ENCODE assay signal across 7 mouse cellular contexts in the genomic region with DNA sequence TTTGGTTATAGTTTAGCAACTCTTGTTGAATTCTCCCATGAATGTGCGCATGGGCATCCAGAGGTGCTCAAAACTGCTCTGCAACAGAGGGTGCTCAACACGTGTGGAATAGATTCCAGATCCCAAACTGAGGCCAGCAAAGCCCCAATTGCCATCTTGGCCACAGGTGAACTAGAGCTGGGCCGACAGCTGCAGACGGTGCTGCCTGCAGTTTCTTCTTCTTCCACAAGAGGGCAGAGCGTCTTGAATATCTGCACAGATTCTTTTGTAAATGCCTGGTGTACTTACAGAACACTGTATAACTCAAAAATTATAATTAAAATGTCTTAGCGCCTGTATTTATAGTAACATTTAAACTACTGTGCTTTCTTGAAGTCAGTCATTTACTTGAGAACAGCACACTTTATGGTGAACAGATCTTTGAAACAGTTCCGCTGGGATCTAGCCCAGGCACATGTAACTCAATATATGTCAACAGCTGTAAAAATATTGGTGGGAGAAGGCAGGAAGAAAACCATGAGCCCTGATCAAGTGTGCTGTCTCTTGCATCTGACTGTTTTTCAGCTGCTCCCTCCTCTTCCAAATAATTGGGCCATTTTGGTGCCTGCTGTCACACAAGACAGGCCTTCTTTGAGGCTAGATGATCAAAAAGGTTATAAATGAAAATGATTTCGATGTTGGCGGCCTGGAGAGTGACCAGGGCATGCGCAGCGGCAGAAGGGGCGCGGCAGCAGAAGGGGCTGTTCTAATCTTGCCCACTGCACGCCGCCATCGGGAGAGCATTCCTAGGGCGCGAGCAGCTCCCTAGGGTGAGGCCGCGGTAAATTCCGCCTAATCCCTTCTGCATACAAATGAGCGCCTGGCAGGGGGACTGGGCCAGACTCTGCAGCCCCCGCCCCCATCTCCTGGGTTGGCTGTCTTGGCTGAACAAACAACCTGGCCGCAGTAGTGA.
DNase-seq lines count a peak whose midpoint lies in the region; ATAC-seq and TF ChIP-seq lines count a peak whose summit lies in the region.

No protein-coding gene starts in this region.

- TF ChIP-seq CTCF in intestine, postnatal 0 days (IDR thresholded peaks at IDR 0.05; ENCODE audit: low read depth): peak; percentile 85

- H3K9me3 ChIP-seq in intestine, postnatal 0 days (ENCODE audit: control insufficient read depth): no peaks in the 10 kb centered on the region
- no peaks in the 10 kb centered on the region for H3K9me3 ChIP-seq in midbrain, embryonic 14.5 days (ENCODE audit: control insufficient read depth, low read length)

- WGBS in intestine, postnatal 0 days: 20% methylated on average over 24 of the region's 24 CpGs
- 8% methylated on average over 24 of the region's 24 CpGs for WGBS in midbrain, embryonic 14.5 days

- ATAC-seq in intestine, postnatal 0 days: no peak
- ATAC-seq in midbrain, embryonic 14.5 days (ENCODE audit: low FRiP score, low TSS enrichment): peak; percentile 84

- H3K27ac ChIP-seq in intestine, postnatal 0 days (ENCODE audit: low read depth, low read length): no peak overlapping the region
- peak overlapping the region; percentile 92 for H3K27ac ChIP-seq in midbrain, embryonic 14.5 days (replicated peaks; ENCODE audit: low read depth, low read length)

- no peaks in the 10 kb centered on the region for H3K4me1 ChIP-seq in intestine, postnatal 0 days (replicated peaks; ENCODE audit: control insufficient read depth, insufficient read depth, low read length)
- H3K4me1 ChIP-seq in midbrain, embryonic 14.5 days (ENCODE audit: control insufficient read depth, insufficient read depth, low read length): peaks cover 83% of the 10 kb centered on the region

- H3K27me3 ChIP-seq in intestine, postnatal 0 days (replicated peaks; ENCODE audit: control insufficient read depth, insufficient read depth, low read length): no peaks in the 10 kb centered on the region
- H3K27me3 ChIP-seq in midbrain, embryonic 14.5 days (ENCODE audit: control insufficient read depth, insufficient read depth, low read length): no peaks in the 10 kb centered on the region

- DNase-seq in adrenal gland, adult 8-10 months: peak; percentile 31
- DNase-seq in embryo, embryonic 10 days (ENCODE audit: low spot score): peak; percentile 79
- DNase-seq in gastrocnemius, postnatal 25 days: peak; percentile 46
- peak; percentile 59 to 76 for DNase-seq in left cerebral cortex, postnatal 36 days (ENCODE audit: low spot score in 2 of 2)
- peak; percentile 93 for DNase-seq in midbrain, embryonic 14.5 days
- peak; percentile 50 to 76 for DNase-seq in spleen, postnatal 10 days (ENCODE audit: low spot score in 2 of 2)

- H3K4me3 ChIP-seq in intestine, postnatal 0 days (ENCODE audit: low read depth, low read length): no peak overlapping the region
- 0 out of 2 replicates have a peak overlapping the region, but pooled peaks have one; percentile 1 for H3K4me3 ChIP-seq in midbrain, embryonic 14.5 days (replicated peaks; ENCODE audit: low read depth, low read length)

- peak overlapping the region; percentile 24 for H3K4me2 ChIP-seq in intestine, postnatal 0 days (replicated peaks; ENCODE audit: low read depth)
- H3K4me2 ChIP-seq in midbrain, embryonic 14.5 days (ENCODE audit: low read length): peak overlapping the region; percentile 48

- H3K9ac ChIP-seq in intestine, postnatal 0 days (ENCODE audit: low read depth, low read length): no peak overlapping the region
- H3K9ac ChIP-seq in midbrain, embryonic 14.5 days (replicated peaks; ENCODE audit: low read length): peak overlapping the region; percentile 21; the same call in 1 of the 2 replicates

- no peaks in the 10 kb centered on the region for H3K36me3 ChIP-seq in intestine, postnatal 0 days (ENCODE audit: control insufficient read depth, insufficient read depth)
- no peaks in the 10 kb centered on the region for H3K36me3 ChIP-seq in midbrain, embryonic 14.5 days (ENCODE audit: control insufficient read depth, insufficient read depth, low read length)

- intact Hi-C loops in left cerebral cortex, postnatal 36 days (cut with DNase I): no loop called here

Comparison
In these comparisons a context has a peak if more than half of its experiments do, and no peak if none do; other contexts are left out.
1. DNase-seq: peak in every context shown above with its lines; median percentile 93 in midbrain, embryonic 14.5 days; 79 in embryo, embryonic 10 days; 68 in left cerebral cortex, postnatal 36 days; 63 in spleen, postnatal 10 days; 46 in gastrocnemius, postnatal 25 days; 31 in adrenal gland, adult 8-10 months.